Mouse (Mus musculus): ENCODE results near the gene Gprin2.

GRCm38 (mm10) chr14:34193879-34194278 lies 7.6 kb downstream of the Gprin2 start:
- no peak for TF ChIP-seq EP300 (optimal IDR thresholded peaks at IDR 0.05)
- TF ChIP-seq CTCF (IDR thresholded peaks at IDR 0.05; ENCODE audit: low read depth), result no peak
